Mouse (Mus musculus) thymus, adult 18-20 months (tissue): ENCODE measurements at regions not wholly inside any gene's neighbourhood (a gene's known extent, or its start where the extent isn't known, plus 50 kb on each side); places are given as distances from the start of the nearest gene placed in this dataset.
"Not testable (repeated sequence)": the region's sequence is repeated elsewhere in the genome, so short reads cannot be mapped to it uniquely, and the experiment has no call there.

Experiments
- DNase-seq, 2 experiments: peaks; one replicate each; pipeline ENCODE4 v3.0.0; 2022; ENCODE audit warnings: mixed read lengths in 2 of 2

DNA sequence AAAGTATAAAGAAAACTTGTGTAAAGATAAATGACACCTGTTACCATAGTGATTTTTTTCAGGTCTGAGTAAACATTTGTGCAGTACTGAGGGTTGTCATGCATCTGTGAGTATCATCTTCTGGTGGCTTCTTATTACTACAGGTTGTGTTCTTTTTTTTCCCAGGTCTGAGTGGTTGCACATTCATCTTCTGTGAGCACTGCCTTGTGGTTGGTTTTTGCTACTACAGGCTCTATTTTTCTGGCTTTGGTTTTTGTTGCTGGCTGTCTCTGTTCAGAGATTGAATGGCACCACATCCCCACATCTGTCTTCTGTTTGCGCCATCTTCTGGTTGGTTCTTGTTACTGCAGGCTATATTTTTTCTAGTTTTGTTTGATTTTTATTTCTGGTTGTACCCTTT, 81.8 kb upstream of the Gvin1 start:
- not testable (repeated sequence) for DNase-seq

DNA sequence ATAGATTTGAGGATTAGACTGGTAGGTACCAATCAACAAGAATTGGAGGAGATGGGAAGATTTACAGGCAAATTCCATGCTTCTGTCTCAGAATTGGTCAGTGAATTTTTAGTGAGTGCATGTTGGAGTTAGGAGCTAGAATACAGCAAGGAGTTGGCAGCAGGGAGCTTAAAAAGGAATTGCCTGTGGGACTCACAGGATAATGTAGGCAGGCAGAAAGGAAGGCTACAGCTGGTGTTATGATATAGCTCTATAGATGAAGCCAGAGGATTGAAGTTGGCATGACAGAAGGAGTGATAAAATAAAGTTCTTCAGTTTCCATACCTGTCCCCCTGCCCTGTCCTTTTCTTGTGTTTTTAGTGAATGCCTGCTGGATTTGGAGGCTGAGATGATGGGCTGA, 69.7 kb upstream of the Gvin1 start:
- not testable (repeated sequence) for DNase-seq

DNA sequence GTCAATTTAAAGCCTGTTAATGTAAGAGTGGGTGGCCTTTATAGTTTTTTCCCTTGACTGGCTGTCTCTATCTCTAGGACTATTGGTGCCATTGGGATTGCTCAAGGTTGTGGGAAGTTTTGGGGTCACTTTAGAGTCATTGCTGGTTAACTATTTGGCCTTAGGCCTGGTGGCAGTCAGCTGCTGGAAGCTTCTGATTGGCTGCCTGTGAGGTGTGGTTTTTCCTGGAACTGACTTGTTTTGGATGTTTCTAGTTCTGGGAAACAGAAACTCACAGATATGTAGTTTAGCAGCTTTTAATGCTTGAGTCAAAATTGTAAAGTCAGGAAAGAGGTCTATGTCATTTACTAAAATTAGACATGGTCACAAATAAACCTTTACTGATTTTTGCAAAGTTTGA, 64.8 kb upstream of the Gvin1 start:
- DNase-seq: not testable (repeated sequence)

DNA sequence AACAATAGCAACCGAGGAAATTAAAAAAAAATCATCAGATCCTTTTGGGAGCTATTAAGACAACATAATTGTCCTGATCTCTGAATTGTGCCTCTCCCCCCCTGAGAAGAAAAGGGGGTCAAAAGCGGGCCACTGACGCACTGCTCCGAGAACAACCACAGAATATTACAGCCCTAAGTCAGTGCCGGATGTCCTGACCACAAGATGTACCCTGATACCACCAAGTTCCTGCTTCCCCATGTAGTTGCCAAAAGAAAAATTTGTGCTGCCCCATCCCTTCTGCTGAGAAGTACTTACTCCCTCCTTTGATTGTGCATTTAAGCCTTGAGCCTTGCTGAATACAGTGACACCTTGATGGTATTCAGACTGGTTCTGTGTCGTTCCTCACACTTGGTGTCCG, 55.8 kb upstream of the Gvin1 start:
- peak in 1 of 2 experiments; percentile 4 for DNase-seq
